Mouse (Mus musculus) forebrain, embryonic 11.5 days (tissue): Measurements from ENCODE around the gene Gm2888. TPM values are rescaled to one million over a fixed set of nuclear protein-coding genes. Genes with fewer than 3 reads are reported as not detected.
A peak's percentile ranks its signal among the peaks of the same experiment; 100 is the strongest.
"Not testable (repeated sequence)": the region's sequence is repeated elsewhere in the genome, so short reads cannot be mapped to it uniquely, and the experiment has no call there.

Source experiments
- ATAC-seq: fragments of 200-750 bp; cut with Nextera tagmentation; replicated peaks from 2 replicates; pipeline ENCODE4 v1.8.0; 2017; ENCODE audit warnings: moderate TSS enrichment; ENCODE audit not compliant: low FRiP score
- DNase-seq: peaks from one replicate; pipeline ENCODE4 v3.0.0-alpha.2; 2017; ENCODE audit warnings: low spot score
- H3K27ac ChIP-seq: fragments of 300-500 bp; sonication (generic); 2 replicates; pipeline ENCODE4 v1.5.1; 2014; ENCODE audit warnings: low read depth, low read length
- H3K27me3 ChIP-seq: fragments of 300-500 bp; sonication (generic); 2 replicates; pipeline ENCODE4 v1.6.1; 2014; ENCODE audit warnings: mild to moderate bottlenecking, low read length, mixed read lengths; ENCODE audit not compliant: control insufficient read depth, insufficient read depth
- H3K36me3 ChIP-seq: fragments of 300-500 bp; sonication (generic); 2 replicates; pipeline ENCODE4 v1.6.1; 2014; ENCODE audit warnings: mild to moderate bottlenecking, low read length, moderate library complexity, mixed read lengths; ENCODE audit not compliant: control insufficient read depth, insufficient read depth
- H3K4me1 ChIP-seq: fragments of 300-500 bp; sonication (generic); replicated peaks from 2 replicates; pipeline ENCODE4 v1.6.1; 2014; ENCODE audit warnings: low read length, mixed read lengths; ENCODE audit not compliant: control insufficient read depth, insufficient read depth
- H3K4me2 ChIP-seq: fragments of 300-500 bp; sonication (generic); 2 replicates; pipeline ENCODE4 v1.6.1; 2014; ENCODE audit warnings: low read depth, mild to moderate bottlenecking, low read length, moderate library complexity, mixed read lengths; ENCODE audit not compliant: severe bottlenecking
- H3K4me3 ChIP-seq: fragments of 300-500 bp; sonication (generic); 2 replicates; pipeline ENCODE4 v1.5.1; 2014; ENCODE audit warnings: low read depth, low read length
- H3K9ac ChIP-seq: fragments of 300-500 bp; sonication (generic); 2 replicates; pipeline ENCODE4 v1.6.1; 2014; ENCODE audit warnings: low read length
- H3K9me3 ChIP-seq: fragments of 300-500 bp; sonication (generic); 2 replicates; pipeline ENCODE4 v1.6.1; 2016; ENCODE audit warnings: low read length, mixed read lengths; ENCODE audit not compliant: control insufficient read depth
- WGBS: fragments of 180-500 bp; shearing (Covaris S2); extraction: QIAGEN DNeasy Blood & Tissue Kit; methylation state at CpG from one replicate; pipeline ENCODE4 v1.1.7; 2014; 5-methylcytosine and 5-hydroxymethylcytosine counted together
- polyA plus RNA-seq: library from polyadenylated mRNA; unstranded; fragments of >200 nt; fragmentation: Nextera tagmentation; extraction: Ambion mirVana; gene quantifications from 2 replicates; pipeline ENCODE4 v1.2.1, GENCODE M21; 2014

Gm2888 gene
- not detected in 2 replicates for polyA plus RNA-seq

DNA sequence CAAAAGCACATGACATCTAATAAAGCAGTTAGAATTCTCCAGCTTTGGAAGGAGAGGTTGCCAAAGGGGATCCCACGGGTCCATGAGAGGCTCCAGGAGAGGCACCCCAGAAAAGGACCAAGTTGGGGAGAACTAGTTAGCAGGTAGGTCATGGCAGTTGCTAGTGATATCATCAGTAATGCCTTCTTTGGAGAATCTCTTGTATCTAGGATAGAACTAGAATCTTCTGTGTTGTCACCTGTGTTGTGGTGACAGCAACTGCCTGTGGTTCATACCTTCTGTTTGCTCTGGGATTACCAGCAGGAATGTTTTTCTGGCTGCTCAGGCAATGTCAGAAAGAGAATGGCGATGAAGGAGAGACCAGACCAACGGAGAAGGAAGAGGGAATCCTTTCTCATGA is at the start of gene Gm2888:
TSS of gene Gm2888 (plus strand) at position 301 of the 400 bp plus-strand sequence.
- H3K36me3 ChIP-seq, H3K9me3 ChIP-seq, H3K4me1 ChIP-seq, ATAC-seq, H3K9ac ChIP-seq, H3K4me2 ChIP-seq, H3K4me3 ChIP-seq, H3K27me3 ChIP-seq, DNase-seq, H3K27ac ChIP-seq: not testable (repeated sequence)
- WGBS, result 71% methylated on average over 2 of the region's 3 CpGs

DNA sequence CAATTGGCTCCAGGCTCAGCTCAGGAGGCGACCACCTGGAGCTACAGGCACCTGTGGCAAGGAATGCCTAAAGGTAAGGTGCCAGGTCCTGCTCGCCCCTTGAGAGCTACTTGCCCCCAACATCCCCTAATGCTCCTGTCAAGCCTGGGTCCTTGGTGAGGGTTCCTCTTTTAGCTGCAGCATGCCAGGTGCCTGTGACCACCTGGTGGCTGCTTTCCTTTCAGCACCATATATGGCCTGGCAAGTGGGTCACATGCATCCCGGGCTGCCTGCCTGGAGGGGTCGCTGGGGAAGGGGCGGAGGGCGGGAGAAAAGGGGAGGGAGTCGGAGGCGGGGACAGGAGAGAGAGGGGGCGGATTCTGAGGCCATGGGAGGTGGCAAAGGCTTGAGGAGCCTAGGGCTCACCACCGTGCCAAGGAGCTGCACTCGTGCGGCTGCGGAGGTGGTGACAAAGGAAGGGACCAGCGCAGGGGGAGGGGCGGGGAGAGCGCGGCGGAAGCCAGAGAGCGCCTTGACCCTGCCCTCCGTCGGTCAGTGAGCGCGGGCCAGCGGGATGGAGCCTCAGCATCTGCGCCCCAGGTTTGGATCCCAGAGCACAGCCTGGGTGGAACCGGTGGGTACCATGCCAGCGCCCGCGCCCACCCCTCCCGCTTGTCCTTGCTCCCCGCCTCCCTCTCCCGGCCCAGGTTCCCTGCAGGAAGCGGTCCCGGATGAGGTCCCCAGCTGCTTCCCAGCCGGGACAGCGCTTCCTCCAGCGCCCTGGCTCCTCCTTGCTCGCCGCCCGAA is 19.1 kb downstream of the Gm2888 start, which contains the start of gene Gm2897:
TSS of gene Gm2897 (plus strand) at position 559 of the 786 bp plus-strand sequence.
- not testable (repeated sequence) for H3K27ac ChIP-seq

DNA sequence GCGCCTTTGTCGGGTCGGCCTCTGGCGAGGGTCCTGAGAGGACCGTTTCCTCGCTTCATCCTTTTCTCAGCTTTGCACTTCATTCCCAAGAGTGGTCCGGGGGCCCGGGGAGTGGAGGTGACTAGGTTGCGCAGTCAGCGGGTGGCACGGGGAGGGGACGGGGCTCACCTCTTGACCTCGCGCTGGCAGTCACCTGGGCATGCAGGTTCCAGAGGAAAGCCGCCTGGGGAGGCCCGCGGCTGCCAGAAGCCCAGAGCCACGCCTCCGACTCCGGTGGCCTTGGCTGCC is 19.7 kb downstream of the Gm2888 start:
- H3K9me3 ChIP-seq, H3K27me3 ChIP-seq, H3K27ac ChIP-seq, H3K36me3 ChIP-seq, H3K4me1 ChIP-seq, ATAC-seq: not testable (repeated sequence)
- DNase-seq, result peak; percentile 64
- Histone ChIP-seq H3K4me3 (peak overlapping the region; percentile 40), H3K4me2 (peak overlapping the region; percentile 61), H3K9ac (peak overlapping the region; percentile 55)
- WGBS, result 1% methylated on average over 15 of the region's 20 CpGs

More for the DNA sequence above, 19.1 kb downstream of the Gm2888 start, which contains the start of gene Gm2897:
- WGBS, result 3% methylated on average over 24 of the region's 40 CpGs
- DNase-seq (peak; percentile 77), ATAC-seq (peak; percentile 87)
- Histone ChIP-seq H3K4me2 (peak within 1 kb of the TSS; percentile 61), H3K9ac (peak within 1 kb of the TSS; percentile 55), H3K4me3 (peak within 1 kb of the TSS; percentile 40)
- H3K9me3 ChIP-seq, H3K36me3 ChIP-seq, H3K4me1 ChIP-seq, H3K27me3 ChIP-seq: not testable (repeated sequence)

DNA sequence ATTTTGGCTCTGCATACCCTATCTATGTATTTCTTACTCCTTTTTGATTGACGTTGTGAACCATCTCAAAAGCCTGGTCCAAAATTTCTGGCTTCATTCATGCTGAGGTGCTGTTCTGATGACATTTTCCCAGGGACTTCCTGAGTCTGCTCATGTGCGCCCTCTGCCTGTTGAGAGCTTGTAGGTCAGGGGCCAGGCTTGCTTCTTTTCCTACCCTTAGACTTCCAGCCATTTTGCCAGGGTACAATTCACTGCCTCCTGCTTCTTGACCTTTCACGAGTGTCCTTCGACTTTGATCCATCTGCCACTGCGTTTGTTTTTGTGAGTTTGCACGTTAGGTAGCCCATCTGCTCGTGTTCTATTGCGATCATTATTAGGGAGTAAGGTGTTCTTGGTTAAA is 20.3 kb downstream of the Gm2888 start:
- not testable (repeated sequence) for H3K4me1 ChIP-seq, H3K9me3 ChIP-seq, H3K27ac ChIP-seq, H3K27me3 ChIP-seq, H3K9ac ChIP-seq, ATAC-seq, H3K36me3 ChIP-seq, DNase-seq, H3K4me3 ChIP-seq, H3K4me2 ChIP-seq
- 6% methylated on average over 5 of the region's 8 CpGs for WGBS

Other genes starting within 250 kb of the Gm2888 start
- 3.8 and 5.0 TPM in 2 replicates for gene Gm2897, start 19.3 kb downstream of the Gm2888 start, polyA plus RNA-seq
- gene Gm10340, start 104.0 kb downstream of the Gm2888 start, polyA plus RNA-seq, result not detected in 2 replicates
- not detected in 2 replicates for gene Gm5795, start 158.3 kb downstream of the Gm2888 start, polyA plus RNA-seq
- gene D830030K20Rik, start 178.5 kb downstream of the Gm2888 start, polyA plus RNA-seq, result 7.3 and 7.6 TPM in 2 replicates